Mouse (Mus musculus) embryo, embryonic 10 days (tissue): ENCODE measurements around the gene Rnaset2b.
"Not testable (repeated sequence)": the region's sequence is repeated elsewhere in the genome, so short reads cannot be mapped to it uniquely, and the experiment has no call there.

Source experiments
- DNase-seq: peaks from one replicate; pipeline ENCODE4 v3.0.0-alpha.2; 2015; ENCODE audit warnings: low spot score

Gene Rnaset2b

GRCm38 (mm10) chr17:6980144-6980543, 9.7 kb downstream of the Rnaset2b start:
- DNase-seq, result not testable (repeated sequence)

- not testable (repeated sequence) for DNase-seq
Measured at GRCm38 (mm10) chr17:6986118-6986517, 15.7 kb downstream of the Rnaset2b start.

- DNase-seq, result not testable (repeated sequence)
Measured at GRCm38 (mm10) chr17:6995504-6995903, 25.1 kb downstream of the Rnaset2b start.

- not testable (repeated sequence) for DNase-seq
Measured at GRCm38 (mm10) chr17:6996826-6997225, 26.4 kb downstream of the Rnaset2b start.

GRCm38 (mm10) chr17:6997778-6998490, 27.5 kb downstream of the Rnaset2b start:
- DNase-seq, result not testable (repeated sequence)

GRCm38 (mm10) chr17:7001790-7002585, 31.6 kb downstream of the Rnaset2b start:
- DNase-seq, result not testable (repeated sequence)

GRCm38 (mm10) chr17:7003392-7003791, 33.0 kb downstream of the Rnaset2b start:
- DNase-seq, result not testable (repeated sequence)

GRCm38 (mm10) chr17:7005646-7006045, 35.2 kb downstream of the Rnaset2b start:
- DNase-seq, result not testable (repeated sequence)

GRCm38 (mm10) chr17:7008885-7009284, 38.5 kb downstream of the Rnaset2b start:
- not testable (repeated sequence) for DNase-seq

- not testable (repeated sequence) for DNase-seq
Measured at GRCm38 (mm10) chr17:7009440-7009839, 39.0 kb downstream of the Rnaset2b start.

- DNase-seq, result not testable (repeated sequence)
Measured at GRCm38 (mm10) chr17:7009901-7010300, 39.5 kb downstream of the Rnaset2b start.

- DNase-seq, result not testable (repeated sequence)
Measured at GRCm38 (mm10) chr17:7014190-7014589, 43.8 kb downstream of the Rnaset2b start.

- DNase-seq, result not testable (repeated sequence)
Measured at GRCm38 (mm10) chr17:7025257-7025656, 54.8 kb downstream of the Rnaset2b start, which contains the start of gene Gm1604a. Gene Gm1604a (plus strand): TSS chr17:7025568.

GRCm38 (mm10) chr17:7025764-7026346, 55.4 kb downstream of the Rnaset2b start:
- not testable (repeated sequence) for DNase-seq

- not testable (repeated sequence) for DNase-seq
Measured at GRCm38 (mm10) chr17:7030204-7030603, 59.8 kb downstream of the Rnaset2b start.

- DNase-seq, result not testable (repeated sequence)
Measured at GRCm38 (mm10) chr17:7030622-7031174, 60.3 kb downstream of the Rnaset2b start.

GRCm38 (mm10) chr17:7033192-7034166, 63.0 kb downstream of the Rnaset2b start:
- DNase-seq, result not testable (repeated sequence)
